Mouse (Mus musculus): ENCODE measurements at regions not wholly inside any gene's neighbourhood (a gene's known extent, or its start where the extent isn't known, plus 50 kb on each side); places are given as distances from the start of the nearest gene placed in this dataset.
A peak's percentile ranks its signal among the peaks of the same experiment; 100 is the strongest.

DNA sequence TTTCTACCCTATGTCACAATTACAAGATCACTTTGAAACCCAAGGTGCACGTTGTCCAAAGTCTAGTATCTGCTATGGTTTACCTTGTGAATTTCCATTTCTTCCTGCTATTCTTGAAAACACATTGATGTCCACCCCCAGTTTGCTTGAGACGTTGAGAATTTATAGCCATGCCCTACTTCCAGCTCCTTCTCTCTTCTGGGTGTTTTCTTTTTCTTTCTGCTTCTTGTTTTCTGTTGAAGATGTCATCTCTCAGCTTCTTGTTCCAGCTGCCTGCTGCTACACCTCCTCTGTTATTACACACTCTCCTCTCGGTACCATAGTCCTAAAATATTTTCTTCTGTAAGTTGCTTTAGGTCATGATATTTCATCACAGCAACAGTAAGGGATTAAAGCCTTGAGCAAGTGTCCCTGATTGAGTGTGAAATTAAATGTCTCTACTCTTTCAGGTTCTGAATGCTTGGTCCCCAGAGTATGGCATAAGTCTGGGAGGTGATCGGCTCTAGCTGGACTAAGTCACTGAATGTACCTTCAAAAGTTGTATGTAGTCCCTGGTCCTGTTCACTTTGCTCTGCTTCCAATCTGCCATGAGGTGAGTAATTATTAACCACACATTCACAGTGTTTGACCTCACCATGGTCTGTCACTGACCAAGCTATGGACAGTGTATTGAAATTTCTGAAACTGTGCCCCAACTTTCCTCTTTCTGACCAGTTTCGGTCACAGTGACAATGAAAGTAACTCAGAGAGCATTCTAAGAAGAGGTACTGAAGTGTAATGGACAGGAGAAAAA lies 718.1 kb downstream of the Epm2a start:
- no peak overlapping the region for H3K27ac ChIP-seq (replicated peaks; ENCODE audit: low read depth, low read length)
- H3K4me2 ChIP-seq (ENCODE audit: low read depth, severe bottlenecking) = no peak overlapping the region
- ATAC-seq (ENCODE audit: insufficient number of reproducible peaks, low FRiP score, low TSS enrichment, low read depth) (no peak), DNase-seq (ENCODE audit: low spot score) (no peak)
- H3K27me3 ChIP-seq (ENCODE audit: control insufficient read depth, insufficient read depth, low read length) = no peaks in the 10 kb centered on the region
- no peaks in the 10 kb centered on the region for H3K4me1 ChIP-seq (ENCODE audit: control insufficient read depth, insufficient read depth, low read length)
- H3K9me3 ChIP-seq (ENCODE audit: control insufficient read depth, low read length) = no peaks in the 10 kb centered on the region
- 85% methylated on average over 5 of the region's 5 CpGs for WGBS
- H3K36me3 ChIP-seq (ENCODE audit: control insufficient read depth, insufficient read depth, low read length) = no peaks in the 10 kb centered on the region
- H3K9ac ChIP-seq (ENCODE audit: low read length) = no peak overlapping the region
- H3K4me3 ChIP-seq (ENCODE audit: low read depth, low read length) = no peak overlapping the region

DNA sequence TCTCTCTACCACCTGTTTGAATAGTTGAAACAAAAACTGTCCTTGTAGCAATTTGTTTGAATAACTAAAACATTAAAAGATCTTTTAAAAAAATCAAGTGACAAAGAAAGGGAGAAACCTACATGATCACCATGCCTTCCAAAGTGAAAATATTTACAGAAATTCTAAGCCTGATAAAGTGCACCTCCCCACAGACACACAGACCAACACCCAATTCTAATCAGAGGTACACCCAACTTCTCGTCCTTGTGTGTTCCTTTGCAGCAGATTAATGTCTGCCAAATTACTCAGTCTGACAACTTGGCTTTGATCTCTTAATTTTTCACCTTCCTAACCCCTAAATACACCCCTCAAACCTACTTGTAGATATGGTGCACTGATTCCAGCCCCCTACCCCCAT lies 719.1 kb downstream of the Epm2a start:
- Histone ChIP-seq H3K9me3 (ENCODE audit: control insufficient read depth, low read length) (no peaks in the 10 kb centered on the region), H3K4me3 (ENCODE audit: low read depth, low read length) (no peak overlapping the region), H3K9ac (ENCODE audit: low read length) (no peak overlapping the region), H3K27ac (replicated peaks; ENCODE audit: low read depth, low read length) (no peak overlapping the region), H3K36me3 (ENCODE audit: control insufficient read depth, insufficient read depth, low read length) (no peaks in the 10 kb centered on the region), H3K27me3 (ENCODE audit: control insufficient read depth, insufficient read depth, low read length) (no peaks in the 10 kb centered on the region), H3K4me2 (ENCODE audit: low read depth, severe bottlenecking) (no peak overlapping the region), H3K4me1 (ENCODE audit: control insufficient read depth, insufficient read depth, low read length) (no peaks in the 10 kb centered on the region)
- 50% methylated on average over 1 of the region's 1 CpGs for WGBS
- ATAC-seq (ENCODE audit: insufficient number of reproducible peaks, low FRiP score, low TSS enrichment, low read depth) = no peak
- DNase-seq (ENCODE audit: low spot score) = no peak

DNA sequence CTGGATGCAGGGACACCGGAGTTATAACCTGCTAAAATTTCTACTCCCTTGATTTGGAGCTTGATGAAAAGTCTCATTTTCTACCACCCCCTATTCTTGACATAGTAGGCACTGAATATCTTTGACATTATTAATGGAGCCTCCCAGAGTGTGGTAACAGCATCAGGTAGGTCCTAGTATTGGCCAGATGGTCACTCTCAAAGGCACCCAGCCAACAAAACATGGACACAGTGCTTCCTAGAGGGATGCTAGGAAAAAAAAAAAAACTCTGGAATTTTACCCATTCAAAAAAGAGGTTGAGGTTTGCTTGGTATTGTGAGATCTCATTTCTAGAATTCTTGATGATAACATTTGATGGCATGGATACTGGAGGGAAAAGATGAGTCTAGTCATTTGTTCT lies 740.8 kb downstream of the Epm2a start:
- Histone ChIP-seq H3K27ac (replicated peaks; ENCODE audit: low read depth, low read length) (no peak overlapping the region), H3K27me3 (ENCODE audit: control insufficient read depth, insufficient read depth, low read length) (no peaks in the 10 kb centered on the region), H3K36me3 (ENCODE audit: control insufficient read depth, insufficient read depth, low read length) (no peaks in the 10 kb centered on the region)

DNA sequence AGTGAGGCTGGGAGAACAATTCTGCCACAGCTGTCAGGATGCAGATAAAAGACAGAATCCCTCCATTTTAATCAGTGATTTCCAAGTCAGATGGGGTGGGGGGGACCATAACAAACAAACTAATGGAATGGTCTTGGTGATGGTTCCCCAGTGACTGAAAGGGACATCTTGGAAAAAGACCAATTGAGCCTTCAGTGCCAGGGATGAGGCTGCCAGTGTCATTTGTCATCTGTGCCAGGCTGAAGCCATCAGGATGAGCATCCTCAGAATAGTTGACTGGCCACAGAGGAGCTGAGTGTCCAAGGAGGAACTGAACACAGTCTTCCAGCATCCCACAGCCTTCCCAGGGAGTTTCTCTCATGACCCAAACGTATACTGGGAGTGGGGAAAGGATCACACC lies 749.3 kb downstream of the Epm2a start:
- no peak overlapping the region for H3K4me3 ChIP-seq (ENCODE audit: low read depth, low read length)
- no peak overlapping the region for H3K27ac ChIP-seq (replicated peaks; ENCODE audit: low read depth, low read length)
- DNase-seq (ENCODE audit: low spot score) (no peak), ATAC-seq (ENCODE audit: insufficient number of reproducible peaks, low FRiP score, low TSS enrichment, low read depth) (no peak)
- no peaks in the 10 kb centered on the region for H3K27me3 ChIP-seq (ENCODE audit: control insufficient read depth, insufficient read depth, low read length)
- H3K4me2 ChIP-seq (ENCODE audit: low read depth, severe bottlenecking) = no peak overlapping the region
- WGBS = 52% methylated on average over 1 of the region's 1 CpGs
- H3K9me3 ChIP-seq (ENCODE audit: control insufficient read depth, low read length) = no peaks in the 10 kb centered on the region
- H3K36me3 ChIP-seq (ENCODE audit: control insufficient read depth, insufficient read depth, low read length) = no peaks in the 10 kb centered on the region
- no peak overlapping the region for H3K9ac ChIP-seq (ENCODE audit: low read length)
- no peaks in the 10 kb centered on the region for H3K4me1 ChIP-seq (ENCODE audit: control insufficient read depth, insufficient read depth, low read length)

More for the DNA sequence above, 740.8 kb downstream of the Epm2a start:
- H3K4me3 ChIP-seq (ENCODE audit: low read depth, low read length) = no peak overlapping the region
- ATAC-seq (ENCODE audit: insufficient number of reproducible peaks, low FRiP score, low TSS enrichment, low read depth) (no peak), DNase-seq (ENCODE audit: low spot score) (no peak)
- H3K9ac ChIP-seq (ENCODE audit: low read length) = no peak overlapping the region
- H3K4me1 ChIP-seq (ENCODE audit: control insufficient read depth, insufficient read depth, low read length) = no peaks in the 10 kb centered on the region
- WGBS = 93% methylated on average over 1 of the region's 1 CpGs
- H3K9me3 ChIP-seq (ENCODE audit: control insufficient read depth, low read length) = no peaks in the 10 kb centered on the region
- H3K4me2 ChIP-seq (ENCODE audit: low read depth, severe bottlenecking) = no peak overlapping the region

DNA sequence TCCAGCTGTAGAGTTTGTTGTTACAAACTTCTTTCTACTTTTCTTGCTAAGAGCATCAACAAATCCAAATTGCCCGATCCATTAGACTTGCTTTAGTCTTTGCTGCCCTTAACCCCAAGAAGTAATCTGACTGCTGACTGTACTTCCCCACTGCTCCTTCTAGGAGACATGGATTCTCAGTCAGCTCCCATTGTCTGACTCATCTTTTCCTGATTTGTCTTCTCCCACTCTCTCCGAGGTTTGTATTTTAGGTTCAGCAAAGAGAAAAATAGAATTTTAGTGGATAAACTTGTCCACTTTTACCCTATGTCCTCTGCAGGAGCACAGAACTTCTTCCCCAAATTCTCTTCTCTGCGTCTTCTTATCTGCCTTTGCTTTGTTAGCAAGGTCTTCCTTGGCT lies 753.5 kb downstream of the Epm2a start:
- Histone ChIP-seq H3K4me1 (ENCODE audit: control insufficient read depth, insufficient read depth, low read length) (no peaks in the 10 kb centered on the region), H3K27ac (replicated peaks; ENCODE audit: low read depth, low read length) (no peak overlapping the region), H3K36me3 (ENCODE audit: control insufficient read depth, insufficient read depth, low read length) (no peaks in the 10 kb centered on the region), H3K9ac (ENCODE audit: low read length) (no peak overlapping the region), H3K4me3 (ENCODE audit: low read depth, low read length) (no peak overlapping the region), H3K27me3 (ENCODE audit: control insufficient read depth, insufficient read depth, low read length) (no peaks in the 10 kb centered on the region), H3K9me3 (ENCODE audit: control insufficient read depth, low read length) (no peaks in the 10 kb centered on the region), H3K4me2 (ENCODE audit: low read depth, severe bottlenecking) (no peak overlapping the region)
- ATAC-seq (ENCODE audit: insufficient number of reproducible peaks, low FRiP score, low TSS enrichment, low read depth) (no peak), DNase-seq (ENCODE audit: low spot score) (no peak)
- 89% methylated on average over 3 of the region's 3 CpGs for WGBS

DNA sequence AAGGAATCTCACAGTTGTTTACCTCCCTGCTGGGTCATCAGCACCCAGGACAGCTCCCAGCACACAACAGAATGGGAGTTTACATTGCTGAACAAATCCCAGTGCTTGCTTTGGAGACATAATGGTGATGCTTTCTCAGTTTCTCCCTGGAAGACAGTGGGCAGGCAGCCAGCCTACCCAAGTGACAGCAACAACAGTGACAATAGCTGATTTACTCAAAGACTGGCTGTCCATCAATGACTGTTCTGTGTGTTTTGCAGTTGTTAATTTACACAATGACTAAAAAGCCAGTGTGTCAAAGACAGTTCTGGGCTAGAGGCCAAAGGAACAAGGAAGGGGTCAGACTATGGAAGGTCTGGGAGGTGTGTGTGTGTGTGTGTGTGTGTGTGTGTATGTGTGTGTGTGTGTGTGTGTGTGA lies 762.2 kb downstream of the Utrn start:
- Histone ChIP-seq H3K36me3 (ENCODE audit: control insufficient read depth, insufficient read depth, low read length) (no peaks in the 10 kb centered on the region), H3K27me3 (ENCODE audit: control insufficient read depth, insufficient read depth, low read length) (no peaks in the 10 kb centered on the region), H3K27ac (replicated peaks; ENCODE audit: low read depth, low read length) (no peak overlapping the region), H3K4me2 (ENCODE audit: low read depth, severe bottlenecking) (no peak overlapping the region), H3K4me3 (ENCODE audit: low read depth, low read length) (no peak overlapping the region), H3K4me1 (ENCODE audit: control insufficient read depth, insufficient read depth, low read length) (no peaks in the 10 kb centered on the region), H3K9me3 (ENCODE audit: control insufficient read depth, low read length) (no peaks in the 10 kb centered on the region), H3K9ac (ENCODE audit: low read length) (no peak overlapping the region)
- no peak for ATAC-seq (ENCODE audit: insufficient number of reproducible peaks, low FRiP score, low TSS enrichment, low read depth)
- DNase-seq (ENCODE audit: low spot score) = peak; percentile 78

DNA sequence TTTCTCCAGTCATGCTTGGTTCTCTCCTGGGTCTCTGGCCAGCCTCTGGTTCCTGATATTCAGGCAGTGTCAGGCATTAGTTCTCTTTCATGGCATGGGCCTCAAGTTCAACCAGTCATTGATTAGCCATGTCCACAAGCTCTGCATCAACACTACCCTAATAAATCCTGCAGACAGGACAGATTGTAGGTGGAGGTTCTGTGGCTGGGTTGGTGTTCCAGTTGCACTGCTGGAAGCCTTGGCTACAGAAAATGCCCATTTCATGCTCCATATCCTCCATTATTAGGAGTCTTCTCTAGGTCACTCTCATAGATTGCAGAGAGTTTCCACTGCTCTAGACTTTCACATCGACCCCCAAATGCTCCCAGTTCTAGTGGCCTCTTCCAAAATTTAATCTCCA lies 757.4 kb downstream of the Utrn start:
- no peaks in the 10 kb centered on the region for H3K27me3 ChIP-seq (ENCODE audit: control insufficient read depth, insufficient read depth, low read length)
- H3K36me3 ChIP-seq (ENCODE audit: control insufficient read depth, insufficient read depth, low read length) = no peaks in the 10 kb centered on the region
- H3K4me3 ChIP-seq (ENCODE audit: low read depth, low read length) = no peak overlapping the region
- no peaks in the 10 kb centered on the region for H3K9me3 ChIP-seq (ENCODE audit: control insufficient read depth, low read length)
- H3K9ac ChIP-seq (ENCODE audit: low read length) = no peak overlapping the region
- no peak overlapping the region for H3K27ac ChIP-seq (replicated peaks; ENCODE audit: low read depth, low read length)
- ATAC-seq (ENCODE audit: insufficient number of reproducible peaks, low FRiP score, low TSS enrichment, low read depth) = no peak
- no peak for DNase-seq (ENCODE audit: low spot score)
- WGBS = 80% methylated on average over 1 of the region's 1 CpGs
- no peak overlapping the region for H3K4me2 ChIP-seq (ENCODE audit: low read depth, severe bottlenecking)
- H3K4me1 ChIP-seq (ENCODE audit: control insufficient read depth, insufficient read depth, low read length) = no peaks in the 10 kb centered on the region

DNA sequence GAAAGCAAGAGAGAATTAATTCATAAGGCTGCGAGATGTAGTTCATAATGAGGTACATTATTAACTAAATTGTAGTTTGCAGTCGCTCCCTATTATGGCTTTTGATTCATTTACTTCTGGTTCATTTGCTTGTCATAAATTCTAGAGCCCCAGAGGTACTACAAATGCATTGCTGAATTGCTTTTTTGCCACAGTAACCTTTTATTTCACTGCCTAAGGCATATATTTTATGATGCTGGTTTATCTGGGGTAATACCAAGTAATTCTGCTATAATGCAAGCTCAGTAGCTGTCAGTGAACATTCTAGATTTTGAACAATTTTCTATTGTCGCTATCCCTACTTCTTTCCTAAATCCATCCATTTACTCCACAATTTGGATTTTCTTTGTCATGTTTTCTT lies 753.4 kb downstream of the Utrn start:
- no peaks in the 10 kb centered on the region for H3K36me3 ChIP-seq (ENCODE audit: control insufficient read depth, insufficient read depth, low read length)
- 83% methylated on average over 3 of the region's 3 CpGs for WGBS
- no peak for ATAC-seq (ENCODE audit: insufficient number of reproducible peaks, low FRiP score, low TSS enrichment, low read depth)

More for the DNA sequence above, 753.4 kb downstream of the Utrn start:
- no peaks in the 10 kb centered on the region for H3K27me3 ChIP-seq (ENCODE audit: control insufficient read depth, insufficient read depth, low read length)
- no peak overlapping the region for H3K4me3 ChIP-seq (ENCODE audit: low read depth, low read length)
- H3K9me3 ChIP-seq (ENCODE audit: control insufficient read depth, low read length) = no peaks in the 10 kb centered on the region
- no peak overlapping the region for H3K4me2 ChIP-seq (ENCODE audit: low read depth, severe bottlenecking)
- H3K27ac ChIP-seq (replicated peaks; ENCODE audit: low read depth, low read length) = no peak overlapping the region
- H3K9ac ChIP-seq (ENCODE audit: low read length) = no peak overlapping the region
- no peak for DNase-seq (ENCODE audit: low spot score)
- no peaks in the 10 kb centered on the region for H3K4me1 ChIP-seq (ENCODE audit: control insufficient read depth, insufficient read depth, low read length)
